Mouse (Mus musculus) liver, embryonic 16.5 days (tissue): Measurements from ENCODE around the gene Aldh4a1. TPM values are rescaled to one million over a fixed set of nuclear protein-coding genes. Genes with fewer than 3 reads are reported as not detected.

Experiments used
- ATAC-seq: fragments of 200-750 bp; cut with Nextera tagmentation; 2 replicates; pipeline ENCODE4 v1.8.0; 2017; ENCODE audit warnings: low read depth, mild to moderate bottlenecking, moderate number of reproducible peaks, moderate library complexity
- H3K27ac ChIP-seq: fragments of 300-500 bp; sonication (generic); 2 replicates; pipeline ENCODE4 v1.5.1; 2014; ENCODE audit warnings: mild to moderate bottlenecking, low read length
- H3K27me3 ChIP-seq: fragments of 300-500 bp; sonication (generic); 2 replicates; pipeline ENCODE4 v1.6.1; 2014; ENCODE audit warnings: low read depth, low read length, mixed read lengths; ENCODE audit not compliant: control insufficient read depth, insufficient read depth
- H3K36me3 ChIP-seq: fragments of 300-500 bp; sonication (generic); 2 replicates; pipeline ENCODE4 v1.6.1; 2014; ENCODE audit warnings: mild to moderate bottlenecking; ENCODE audit not compliant: control insufficient read depth, insufficient read depth
- H3K4me1 ChIP-seq: fragments of 300-500 bp; sonication (generic); 2 replicates; pipeline ENCODE4 v1.6.1; 2014; ENCODE audit warnings: low read depth, low read length, mixed read lengths; ENCODE audit not compliant: control insufficient read depth
- H3K4me2 ChIP-seq: fragments of 300-500 bp; sonication (generic); 2 replicates; pipeline ENCODE4 v1.6.1; 2014; ENCODE audit warnings: low read depth, low read length, mixed read lengths
- H3K4me3 ChIP-seq: fragments of 300-500 bp; sonication (generic); 2 replicates; pipeline ENCODE4 v1.5.1; 2014; ENCODE audit warnings: low read depth, mild to moderate bottlenecking, low read length
- H3K9ac ChIP-seq: fragments of 300-500 bp; sonication (generic); 2 replicates; pipeline ENCODE4 v1.6.1; 2014; ENCODE audit warnings: low read depth, low read length
- H3K9me3 ChIP-seq: fragments of 300-500 bp; sonication (generic); replicated peaks from 2 replicates; pipeline ENCODE4 v1.6.1; 2016; ENCODE audit warnings: low read length; ENCODE audit not compliant: control insufficient read depth
- WGBS: fragments of 180-500 bp; shearing (Covaris S2); extraction: QIAGEN DNeasy Blood & Tissue Kit; methylation state at CpG from one replicate; pipeline ENCODE4 v1.1.7; 2014; ENCODE audit not compliant: insufficient replicate concordance; 5-methylcytosine and 5-hydroxymethylcytosine counted together
- polyA plus RNA-seq: library from polyadenylated mRNA; unstranded; fragments of >200 nt; fragmentation: Nextera tagmentation; extraction: Ambion mirVana; gene quantifications from 2 replicates; pipeline ENCODE4 v1.2.1, GENCODE M21; 2015

Aldh4a1 gene
- polyA plus RNA-seq, 1 experiment from 2014 or later, result 110 TPM

DNA sequence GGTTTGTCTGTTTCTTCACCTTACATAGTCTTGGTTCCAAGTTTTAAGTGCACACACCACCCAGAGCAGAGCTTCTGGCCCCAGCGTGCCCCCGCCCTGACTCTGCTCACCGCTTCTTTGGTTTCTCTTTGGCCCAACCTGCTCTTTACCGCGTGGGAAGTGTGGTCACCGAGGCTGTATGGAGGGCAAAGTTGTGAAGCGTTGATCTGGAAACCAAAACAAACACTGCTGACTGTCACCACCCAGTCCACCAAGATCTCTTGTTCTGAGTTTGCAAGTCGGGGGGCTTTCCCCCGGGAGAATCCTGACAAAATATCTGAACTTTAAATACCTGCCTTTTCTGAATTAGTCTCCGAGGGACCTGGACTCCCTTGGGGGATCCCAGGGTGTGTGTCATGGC, 43.7 kb upstream of the Aldh4a1 start:
- Histone ChIP-seq H3K27ac (no peak overlapping the region; the same call in 1 of the 2 replicates), H3K27me3 (peaks cover 34% of the 10 kb centered on the region), H3K9ac (no peak overlapping the region; the same call in 1 of the 2 replicates)

DNA sequence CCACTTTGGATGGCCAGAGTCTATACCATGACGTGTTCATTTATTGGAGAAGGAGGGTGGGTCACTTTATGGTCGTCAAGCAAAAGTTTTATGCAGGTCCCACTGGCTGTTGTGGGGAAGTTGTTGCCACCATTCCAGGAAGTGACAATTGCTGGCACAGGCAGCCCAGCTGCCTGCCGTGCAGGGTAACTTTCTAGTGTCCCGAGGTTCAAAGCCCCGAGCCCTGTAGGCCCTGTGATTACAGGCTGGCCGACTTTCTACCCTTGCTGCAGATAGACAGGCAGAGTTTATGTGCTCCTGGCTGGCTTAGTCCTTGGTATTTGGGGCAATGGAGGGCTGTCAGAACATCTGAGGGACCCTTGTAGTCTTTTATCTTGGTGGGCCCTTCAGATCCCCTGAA, 43.2 kb upstream of the Aldh4a1 start:
- Histone ChIP-seq H3K9ac (no peak overlapping the region), H3K27ac (peak overlapping the region; percentile 5; the same call in 1 of the 2 replicates), H3K4me2 (no peak overlapping the region), H3K4me1 (peaks cover 16% of the 10 kb centered on the region), H3K36me3 (no peaks in the 10 kb centered on the region), H3K9me3 (no peaks in the 10 kb centered on the region), H3K27me3 (peaks cover 30% of the 10 kb centered on the region), H3K4me3 (no peak overlapping the region)
- ATAC-seq, result no peak
- WGBS, result 24% methylated on average over 6 of the region's 6 CpGs

More for the DNA sequence above, 43.7 kb upstream of the Aldh4a1 start:
- Histone ChIP-seq H3K36me3 (no peaks in the 10 kb centered on the region), H3K4me1 (peaks cover 15% of the 10 kb centered on the region), H3K4me2 (0 out of 2 replicates have a peak overlapping the region, but pooled peaks have one; percentile 16), H3K9me3 (no peaks in the 10 kb centered on the region), H3K4me3 (no peak overlapping the region)
- no peak for ATAC-seq
- WGBS, result 22% methylated on average over 10 of the region's 10 CpGs

DNA sequence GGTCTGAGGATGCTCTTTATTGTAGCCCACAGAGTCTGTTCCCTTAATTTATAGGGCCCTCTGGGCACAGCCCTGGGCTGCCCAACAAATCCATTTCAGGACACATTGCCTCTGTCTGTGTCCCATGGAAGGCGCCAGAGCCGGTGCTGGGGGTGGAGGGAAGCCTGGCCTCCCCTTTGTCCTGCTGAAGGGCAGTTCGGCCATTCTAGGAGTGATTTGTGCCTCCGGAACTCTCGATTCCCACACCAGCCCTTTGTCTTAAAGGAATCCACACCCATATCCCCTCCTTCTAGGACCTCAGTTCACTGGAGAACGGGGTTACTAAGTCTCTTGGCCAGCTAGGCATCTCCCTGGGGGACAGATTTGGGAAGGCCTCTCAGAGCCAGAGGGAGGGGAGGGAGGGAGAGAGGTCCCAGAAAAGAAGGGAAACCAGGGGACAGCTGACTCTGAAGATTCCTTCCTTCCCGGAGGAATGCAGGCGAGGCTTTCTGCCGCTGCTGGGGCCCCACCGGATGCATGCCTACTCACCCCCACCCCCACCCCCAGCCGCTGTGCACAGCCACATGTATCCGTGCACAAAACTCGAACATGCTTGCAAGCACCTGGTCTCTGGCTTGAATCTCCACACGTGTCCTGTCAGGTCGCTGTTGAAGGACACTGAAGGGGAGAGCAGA, 41.9 kb upstream of the Aldh4a1 start:
- Histone ChIP-seq H3K27ac (peak overlapping the region; percentile 77), H3K9me3 (no peaks in the 10 kb centered on the region), H3K27me3 (peaks cover 16% of the 10 kb centered on the region), H3K36me3 (no peaks in the 10 kb centered on the region), H3K4me1 (peaks cover 27% of the 10 kb centered on the region), H3K4me2 (peak overlapping the region; percentile 53), H3K9ac (no peak overlapping the region), H3K4me3 (peak overlapping the region; percentile 29)
- 18% methylated on average over 15 of the region's 15 CpGs for WGBS
- no peak for ATAC-seq

DNA sequence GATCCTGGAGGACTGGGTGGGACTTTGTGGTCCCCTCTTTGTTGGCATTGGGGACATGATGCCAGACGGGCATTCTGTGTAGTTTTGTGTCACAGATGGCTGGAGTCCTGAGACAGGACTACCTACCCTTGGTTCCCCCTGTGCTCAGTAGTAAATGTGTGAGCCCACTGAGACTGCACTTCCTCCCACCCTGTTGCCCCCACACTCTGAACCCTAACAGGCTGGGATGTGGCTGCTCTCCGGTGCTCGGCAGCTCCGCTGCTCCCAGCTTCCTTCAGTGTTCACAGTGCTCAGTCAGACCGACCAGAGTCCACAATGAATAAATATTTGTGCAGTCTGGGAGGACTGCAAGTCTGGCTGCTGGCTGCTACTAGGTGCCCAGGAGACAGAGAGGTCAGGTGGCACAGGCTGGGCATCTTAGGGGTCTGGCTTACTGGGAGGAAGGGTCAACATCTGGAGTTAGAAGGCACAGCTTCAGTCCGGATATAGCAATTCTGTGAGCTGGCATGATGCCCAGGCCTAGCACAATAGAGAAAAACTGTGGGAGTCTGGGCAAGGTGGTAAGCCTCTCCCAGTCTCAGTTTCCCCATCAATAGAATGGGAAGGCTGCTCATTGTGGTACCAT, 41.1 kb upstream of the Aldh4a1 start:
- H3K9me3 ChIP-seq, result no peaks in the 10 kb centered on the region
- peaks cover 33% of the 10 kb centered on the region for H3K4me1 ChIP-seq
- H3K4me3 ChIP-seq, result peak overlapping the region; percentile 29
- peak overlapping the region; percentile 77 for H3K27ac ChIP-seq
- WGBS, result 22% methylated on average over 6 of the region's 6 CpGs
- peak; percentile 58 for ATAC-seq
- H3K4me2 ChIP-seq, result peak overlapping the region; percentile 53
- H3K36me3 ChIP-seq, result no peaks in the 10 kb centered on the region
- H3K27me3 ChIP-seq, result peaks cover 9% of the 10 kb centered on the region
- H3K9ac ChIP-seq, result no peak overlapping the region

DNA sequence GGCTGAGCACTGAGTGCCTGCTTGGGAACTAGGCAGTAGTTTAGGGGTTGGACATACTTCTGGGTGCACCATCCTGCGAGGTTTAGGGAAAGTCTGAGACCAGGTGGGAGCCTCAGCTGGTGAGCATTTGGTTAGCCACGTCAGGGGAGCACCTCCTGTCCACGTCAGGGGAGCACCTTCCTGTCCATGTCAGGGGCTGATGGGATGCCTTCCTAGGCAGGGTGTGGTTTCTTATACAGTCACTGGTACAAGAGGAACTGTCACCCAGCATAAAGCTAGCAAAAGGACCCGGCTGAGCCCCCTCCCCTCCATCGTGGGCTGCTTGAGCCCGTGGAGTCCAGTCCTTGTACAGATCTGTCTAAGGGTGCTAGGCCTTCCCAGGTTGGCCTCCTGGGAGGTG, 40.3 kb upstream of the Aldh4a1 start:
- Histone ChIP-seq H3K36me3 (no peaks in the 10 kb centered on the region), H3K27me3 (0 out of 2 replicates have a peak, but pooled peaks cover under 1% of the 10 kb centered on the region), H3K9ac (no peak overlapping the region), H3K4me3 (no peak overlapping the region), H3K4me2 (no peak overlapping the region), H3K9me3 (no peaks in the 10 kb centered on the region), H3K27ac (peak overlapping the region; percentile 77), H3K4me1 (peaks cover 36% of the 10 kb centered on the region)
- WGBS, result 44% methylated on average over 6 of the region's 6 CpGs
- ATAC-seq, result no peak

DNA sequence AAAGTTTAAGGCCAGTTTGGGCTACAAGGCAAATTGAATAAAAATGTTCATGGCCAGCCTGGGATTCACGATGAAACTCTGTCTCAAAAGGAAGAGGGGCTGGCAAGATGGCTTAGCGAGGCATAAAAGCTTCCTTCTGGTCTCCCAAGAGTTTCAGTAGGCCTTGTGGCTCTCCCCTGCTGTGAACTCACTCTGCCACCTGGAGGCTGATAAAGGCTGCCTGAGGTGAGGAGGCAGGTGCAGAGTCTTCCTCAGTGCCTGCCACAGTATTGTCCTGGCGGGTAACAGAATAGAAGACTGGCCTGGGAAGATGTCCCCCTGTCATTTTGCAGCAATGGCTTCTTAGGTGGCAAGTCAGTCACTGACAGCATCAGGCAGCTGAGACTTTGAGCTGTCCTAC, 39.8 kb upstream of the Aldh4a1 start:
- ATAC-seq, result no peak
- H3K36me3 ChIP-seq, result no peaks in the 10 kb centered on the region
- no peak overlapping the region for H3K9ac ChIP-seq
- no peak overlapping the region for H3K27ac ChIP-seq
- H3K4me3 ChIP-seq, result no peak overlapping the region
- WGBS, result 51% methylated on average over 3 of the region's 3 CpGs
- H3K9me3 ChIP-seq, result no peaks in the 10 kb centered on the region
- H3K27me3 ChIP-seq, result no peaks in the 10 kb centered on the region
- H3K4me1 ChIP-seq, result peaks cover 37% of the 10 kb centered on the region
- H3K4me2 ChIP-seq, result no peak overlapping the region

DNA sequence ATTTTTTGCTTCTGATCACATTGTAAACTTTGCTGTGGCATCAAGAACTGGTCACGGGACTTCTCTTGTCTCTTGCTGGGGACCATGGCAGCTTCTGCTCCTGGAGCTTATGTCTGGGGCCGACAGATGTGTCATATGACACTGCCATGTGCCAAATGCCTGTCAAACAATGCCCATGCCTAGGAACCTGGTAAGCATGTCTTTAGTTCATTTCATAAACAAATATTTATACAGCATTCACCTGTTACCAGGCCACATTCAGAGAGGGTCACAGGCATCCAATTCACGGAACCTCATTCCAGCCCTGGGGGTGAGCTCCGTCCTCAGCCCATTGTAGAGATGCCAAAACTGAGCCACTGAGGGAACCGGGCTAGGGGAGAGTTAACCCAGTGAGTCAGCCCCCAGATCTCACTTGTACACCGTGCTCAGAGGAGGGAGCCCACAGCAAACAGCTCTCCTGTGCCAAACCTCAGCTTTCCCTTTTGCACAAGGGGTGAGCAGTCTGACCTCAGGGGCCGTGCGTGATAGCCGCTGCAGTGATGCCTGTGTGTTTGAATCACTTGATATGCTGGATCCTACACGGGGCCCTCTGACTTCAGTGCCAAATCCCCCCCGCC, 38.9 kb upstream of the Aldh4a1 start:
- peaks cover 37% of the 10 kb centered on the region for H3K4me1 ChIP-seq
- no peak for ATAC-seq
- H3K36me3 ChIP-seq, result no peaks in the 10 kb centered on the region
- 60% methylated on average over 11 of the region's 11 CpGs for WGBS
- H3K4me2 ChIP-seq, result no peak overlapping the region
- H3K9ac ChIP-seq, result no peak overlapping the region
- no peaks in the 10 kb centered on the region for H3K27me3 ChIP-seq
- H3K4me3 ChIP-seq, result no peak overlapping the region
- H3K9me3 ChIP-seq, result no peaks in the 10 kb centered on the region
- no peak overlapping the region for H3K27ac ChIP-seq

DNA sequence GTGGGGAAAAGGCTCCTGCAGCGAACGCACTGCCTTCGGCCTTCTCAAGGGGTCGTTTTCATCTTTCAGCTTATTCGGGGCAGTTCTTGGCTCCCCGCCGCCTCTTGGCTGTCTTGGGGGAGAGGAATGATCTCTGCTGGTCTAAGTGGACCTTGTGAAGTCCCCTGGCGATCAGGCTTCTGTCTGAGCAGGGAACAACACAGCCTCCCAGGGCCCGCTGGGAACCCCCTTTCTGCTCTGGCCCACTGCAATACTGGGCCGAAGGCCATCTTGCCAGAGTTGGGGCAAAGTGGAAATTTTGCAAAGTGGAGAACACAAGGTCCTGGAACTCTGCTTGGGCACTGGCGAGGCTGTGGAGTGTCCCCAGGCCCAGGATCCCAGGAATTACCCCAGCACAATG, 38.0 kb upstream of the Aldh4a1 start:
- no peak for ATAC-seq
- 71% methylated on average over 11 of the region's 11 CpGs for WGBS
- Histone ChIP-seq H3K4me1 (peaks cover 34% of the 10 kb centered on the region), H3K4me2 (no peak overlapping the region), H3K27ac (no peak overlapping the region), H3K9me3 (no peaks in the 10 kb centered on the region), H3K36me3 (no peaks in the 10 kb centered on the region), H3K27me3 (no peaks in the 10 kb centered on the region), H3K4me3 (no peak overlapping the region), H3K9ac (no peak overlapping the region)

DNA sequence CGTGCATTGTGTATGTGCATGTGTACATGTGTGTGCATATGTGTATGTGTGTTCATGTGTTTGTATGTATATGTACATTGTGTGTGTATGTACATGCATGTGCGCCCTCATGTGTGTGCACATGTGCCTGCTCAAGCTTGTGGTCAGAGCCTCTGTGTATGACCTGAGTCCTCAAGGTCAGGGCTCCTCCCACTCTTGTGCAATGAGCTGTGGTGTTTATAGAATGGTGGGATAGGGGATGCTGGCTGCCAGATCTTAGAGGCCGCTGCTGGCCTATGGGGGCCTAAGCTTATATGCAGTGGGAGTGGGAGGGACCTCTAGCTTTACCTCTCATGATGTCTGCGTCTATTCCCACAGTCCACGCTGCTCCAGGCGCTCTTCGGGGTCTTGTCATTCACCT, 37.0 kb upstream of the Aldh4a1 start:
- Histone ChIP-seq H3K4me1 (peaks cover 31% of the 10 kb centered on the region), H3K4me2 (no peak overlapping the region), H3K9ac (no peak overlapping the region), H3K9me3 (no peaks in the 10 kb centered on the region), H3K36me3 (no peaks in the 10 kb centered on the region), H3K27ac (no peak overlapping the region), H3K27me3 (no peaks in the 10 kb centered on the region), H3K4me3 (no peak overlapping the region)
- WGBS, result 68% methylated on average over 7 of the region's 7 CpGs
- ATAC-seq, result peak; percentile 41; the same call in 1 of the 2 replicates
